Mouse (Mus musculus) fibroblast of lung, adult 2 months (primary cell): ENCODE results near the gene Doc2b.

Experiments used
- DNase-seq: peaks from one replicate; pipeline ENCODE4 v3.0.0-alpha.2; 2011; ENCODE audit warnings: low read depth

The Doc2b gene

DNA sequence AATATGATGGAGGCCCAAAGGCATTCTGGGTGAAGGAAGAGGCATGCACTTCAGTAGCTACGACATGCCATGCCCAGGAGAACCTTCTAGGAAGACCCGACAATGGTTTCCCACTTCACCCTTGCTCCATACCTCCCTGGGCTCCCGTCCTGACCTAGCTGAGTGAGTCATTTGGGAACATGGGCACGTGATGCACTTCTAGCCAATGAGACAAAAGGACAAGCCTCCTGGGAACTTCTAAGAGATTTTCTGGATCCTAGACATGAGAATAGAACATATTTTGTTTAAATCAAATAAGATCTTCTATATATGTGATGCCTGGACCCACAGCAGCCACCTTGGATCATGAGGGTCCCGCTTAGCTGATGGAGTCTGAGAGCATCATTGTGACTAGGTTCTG, 3.3 kb downstream of the Doc2b start:
- DNase-seq, result no peak

DNA sequence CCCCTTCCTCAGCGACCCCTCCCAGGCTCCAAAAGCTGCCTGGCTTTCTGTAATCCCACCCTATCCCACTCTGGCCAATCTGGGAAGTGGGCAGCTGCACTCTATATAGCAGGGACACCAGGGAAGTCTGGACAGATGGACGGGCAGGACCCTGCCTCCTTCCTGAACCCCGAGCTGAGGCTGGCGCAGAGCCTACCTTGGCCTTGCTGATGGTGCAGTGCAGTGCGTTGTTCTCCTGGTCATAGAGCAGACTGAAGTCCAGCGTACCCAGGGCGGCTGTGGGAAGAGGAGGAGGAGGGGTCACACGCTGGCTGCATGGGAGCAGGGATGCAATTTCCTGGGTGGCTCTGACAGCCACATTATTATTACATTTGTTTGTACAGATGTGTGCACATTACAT, 10.0 kb downstream of the Doc2b start:
- DNase-seq, result no peak

DNA sequence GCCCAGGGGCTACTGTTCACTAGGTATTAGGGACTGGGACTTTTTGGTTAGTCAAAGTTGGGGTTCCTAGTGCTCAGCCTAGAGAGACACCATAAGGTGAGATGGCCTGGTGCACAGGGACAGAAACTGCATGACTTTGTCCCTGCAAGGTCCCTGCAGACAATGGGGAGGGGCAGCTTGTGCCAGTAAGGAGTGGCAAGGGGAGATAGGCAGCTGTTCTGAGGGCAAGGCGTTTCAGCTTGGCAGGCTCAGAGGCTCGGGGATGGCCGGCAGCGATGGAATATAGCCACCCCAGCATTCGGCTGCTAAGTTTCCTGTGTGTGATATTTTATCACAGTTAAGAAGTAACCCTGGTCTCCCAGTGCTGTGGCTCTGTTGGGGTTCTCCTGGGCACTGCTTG, 12.1 kb downstream of the Doc2b start:
- DNase-seq, result no peak

DNA sequence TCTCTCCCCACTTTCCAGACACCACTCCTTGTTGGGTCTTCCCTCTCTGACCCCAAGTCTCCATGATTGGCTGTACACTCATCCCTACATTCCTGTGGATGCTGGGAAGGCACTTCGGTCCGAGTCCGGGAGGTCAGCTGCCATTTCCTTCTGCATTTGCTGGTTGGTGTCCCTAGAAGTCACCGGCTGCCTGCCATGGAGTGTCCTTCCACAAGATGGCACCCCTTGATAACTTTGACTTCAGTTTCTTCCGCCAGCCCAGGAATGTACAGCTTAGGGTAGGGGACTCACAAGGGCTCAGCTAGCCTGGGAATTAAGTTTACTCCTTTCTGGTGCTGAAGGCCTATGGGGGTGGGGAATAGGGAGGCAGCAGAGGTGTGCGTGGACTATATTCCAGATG, 13.9 kb downstream of the Doc2b start:
- peak; percentile 47 for DNase-seq

DNA sequence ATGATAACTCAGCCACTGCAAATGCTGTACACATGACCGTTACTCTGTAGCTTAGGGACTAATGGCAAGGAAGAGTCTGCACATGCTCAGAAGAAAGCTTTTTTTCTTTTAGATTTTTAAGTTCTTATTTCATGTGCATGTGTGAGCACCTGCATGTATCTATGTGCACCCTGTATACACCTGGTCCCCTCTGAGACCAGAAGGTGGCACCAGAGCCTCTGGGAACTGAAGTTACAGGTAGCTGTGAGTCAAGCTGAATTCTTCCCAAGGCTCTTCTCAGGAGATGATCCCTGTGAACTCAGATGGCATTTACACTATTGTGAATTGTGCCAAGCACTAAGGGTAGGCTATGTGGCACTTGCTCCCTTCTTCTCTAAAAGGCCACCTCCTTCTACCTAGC, 19.9 kb downstream of the Doc2b start:
- DNase-seq, result no peak

DNA sequence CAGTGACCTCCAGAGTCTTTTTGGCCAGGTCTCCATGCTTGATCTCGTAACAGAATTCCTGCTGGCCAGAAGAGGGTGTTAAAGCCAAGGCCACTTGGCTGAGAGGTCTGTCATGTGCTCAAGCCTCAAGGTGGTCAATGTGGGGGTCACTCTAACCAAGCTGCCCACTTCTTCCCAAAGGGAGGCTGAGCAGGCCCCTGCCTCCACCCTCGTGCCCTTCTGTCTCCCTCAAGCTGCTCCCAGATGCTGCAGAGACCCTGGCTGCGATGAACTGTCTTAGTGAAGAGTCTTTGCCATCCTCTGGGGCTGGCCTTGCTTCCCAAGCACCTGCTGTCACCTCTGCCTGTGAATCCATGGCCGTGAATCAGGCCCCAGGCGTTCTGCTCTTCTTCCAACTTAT, 23.3 kb downstream of the Doc2b start:
- no peak for DNase-seq

DNA sequence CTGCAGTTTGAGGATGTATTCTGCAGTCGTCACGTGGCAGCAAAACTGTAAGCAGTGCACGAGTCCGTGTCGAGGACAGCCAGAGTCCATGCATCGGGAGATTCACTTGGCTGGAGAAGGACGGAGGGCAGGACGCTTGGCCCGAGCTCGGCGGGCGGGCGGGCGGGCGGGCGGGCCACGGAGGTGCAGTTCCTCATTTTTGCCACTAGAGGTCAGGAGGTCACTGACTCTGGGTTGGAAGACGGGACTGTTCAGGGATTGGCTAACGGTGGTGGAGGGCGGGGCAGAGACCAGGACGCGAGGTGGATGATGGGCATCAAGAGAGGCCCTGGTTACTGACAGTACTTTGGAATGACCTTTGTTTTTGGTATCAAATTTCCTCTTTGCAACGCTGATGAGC, 26.6 kb downstream of the Doc2b start:
- peak; percentile 36 for DNase-seq

DNA sequence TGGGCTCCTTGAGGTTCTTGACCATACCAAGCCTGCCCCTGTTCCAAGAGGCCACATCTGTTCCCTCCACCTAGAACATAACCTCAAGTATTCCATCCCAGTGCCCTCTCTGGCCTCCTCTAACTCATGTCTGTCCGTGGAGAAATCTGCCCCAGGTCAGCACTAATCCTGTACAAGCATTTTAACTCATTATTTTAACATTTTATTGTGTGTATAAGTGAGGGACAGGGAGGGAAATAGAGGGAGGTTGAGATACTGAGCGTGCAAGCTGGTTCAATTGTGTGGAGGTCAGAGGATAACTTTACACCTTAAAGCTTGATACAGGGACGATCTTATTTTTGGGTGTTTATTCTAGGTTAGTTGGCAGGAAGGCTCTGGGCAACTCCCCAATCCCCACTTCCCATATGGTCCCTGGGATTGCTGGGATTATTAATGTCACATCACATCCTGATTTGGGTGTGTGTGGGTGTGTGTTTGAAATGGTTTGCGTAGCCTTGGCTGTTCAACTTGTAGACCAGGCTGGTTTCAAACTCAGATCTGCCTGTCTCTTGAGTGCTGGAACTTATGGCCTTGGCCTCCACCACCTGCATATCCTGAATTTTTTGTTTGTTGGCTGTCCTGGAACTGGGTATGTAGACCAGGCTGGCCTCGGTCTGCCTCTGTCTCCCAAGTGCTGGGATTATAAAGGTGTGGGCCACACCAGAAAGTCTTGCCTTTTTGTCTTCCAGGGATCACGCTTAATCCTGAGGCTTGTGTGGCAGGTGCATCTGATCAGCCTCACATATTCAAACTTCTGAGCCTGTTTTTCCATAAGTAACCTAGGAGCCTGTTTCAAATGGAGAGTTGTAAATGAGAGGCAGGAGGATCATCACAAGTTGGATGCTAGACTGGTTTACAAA, 27.5 kb downstream of the Doc2b start:
- DNase-seq, result no peak

DNA sequence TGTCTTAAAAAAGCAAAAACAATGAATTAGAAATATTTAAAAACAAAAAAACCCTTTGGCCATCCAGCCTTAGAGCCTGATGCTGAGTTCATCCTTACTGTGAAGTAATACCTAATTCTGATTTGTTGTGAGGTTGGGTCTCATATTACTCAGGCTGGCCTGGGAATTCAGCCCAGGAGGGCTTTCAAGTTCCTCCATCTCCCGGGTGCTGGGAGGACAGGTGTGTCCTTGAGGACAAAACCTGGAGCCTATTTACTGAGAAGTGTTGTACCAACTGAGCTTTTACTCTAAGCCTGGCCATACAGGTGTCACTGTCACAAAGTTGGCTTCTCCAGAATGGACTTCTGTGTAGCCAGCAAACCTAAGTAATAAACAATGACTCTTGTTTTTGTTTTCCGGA, 28.8 kb downstream of the Doc2b start:
- DNase-seq, result no peak

DNA sequence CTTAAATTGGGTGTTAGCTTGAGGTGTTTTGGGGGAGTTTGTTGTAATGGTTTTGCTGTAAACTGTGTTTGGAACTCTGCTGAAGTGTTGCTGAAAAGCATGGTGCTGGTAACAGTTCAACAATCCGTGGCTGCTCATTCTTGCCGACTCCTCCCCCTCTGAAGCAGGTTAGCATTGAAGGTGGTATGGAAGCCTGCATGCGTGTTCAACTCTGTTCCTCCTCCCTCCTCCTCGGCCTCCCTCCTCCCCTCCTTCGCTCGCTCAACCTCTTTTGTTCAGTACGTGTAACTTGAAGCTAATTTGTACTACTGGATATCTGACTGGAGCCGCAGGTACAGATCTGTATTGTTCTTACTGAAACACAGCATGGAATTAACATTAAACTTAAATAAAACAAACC, 30.7 kb downstream of the Doc2b start:
- DNase-seq, result no peak

DNA sequence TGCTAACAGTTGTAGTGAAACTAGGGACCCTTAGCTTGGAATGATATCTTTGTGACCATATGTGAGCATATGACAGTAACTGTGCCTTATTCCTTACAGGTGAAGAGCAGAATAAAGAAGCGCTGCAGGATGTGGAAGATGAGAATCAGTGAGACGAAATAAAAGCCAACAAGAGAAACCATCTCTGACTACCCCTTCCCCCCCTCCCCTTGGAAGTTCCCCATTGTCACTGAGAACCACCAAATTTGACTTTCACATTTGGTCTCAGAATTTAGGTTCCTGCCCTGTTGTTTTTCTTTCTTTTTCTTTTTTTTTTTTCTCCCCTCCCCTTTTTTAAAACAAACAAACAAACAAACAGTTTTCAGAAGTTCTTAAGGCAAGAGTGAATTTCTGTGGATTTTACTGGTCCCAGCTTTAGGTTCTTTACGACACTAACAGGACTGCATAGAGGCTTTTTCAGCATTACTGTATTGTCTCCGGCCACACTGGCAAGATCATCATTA, 31.3 kb downstream of the Doc2b start:
- DNase-seq, result no peak

DNA sequence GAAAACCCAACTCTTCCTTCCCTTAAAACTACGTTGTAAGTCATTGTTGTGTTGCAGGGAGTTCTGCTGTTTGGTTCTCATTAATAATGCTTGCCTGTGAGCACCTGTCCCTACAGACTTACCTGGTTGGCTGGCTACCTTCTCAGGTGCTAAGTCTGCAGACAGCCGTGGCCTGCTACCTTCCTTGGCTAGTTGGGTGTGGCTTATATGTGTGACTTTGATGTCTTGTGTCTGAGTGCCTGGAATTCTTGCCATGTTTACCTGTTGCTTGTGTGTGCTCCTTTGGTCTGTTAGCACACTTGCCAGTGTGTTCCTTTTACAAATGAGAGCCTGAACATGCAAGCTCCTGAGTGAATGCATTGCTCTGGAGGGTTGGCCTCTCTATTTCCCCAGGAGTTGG, 33.1 kb downstream of the Doc2b start:
- DNase-seq, result no peak

DNA sequence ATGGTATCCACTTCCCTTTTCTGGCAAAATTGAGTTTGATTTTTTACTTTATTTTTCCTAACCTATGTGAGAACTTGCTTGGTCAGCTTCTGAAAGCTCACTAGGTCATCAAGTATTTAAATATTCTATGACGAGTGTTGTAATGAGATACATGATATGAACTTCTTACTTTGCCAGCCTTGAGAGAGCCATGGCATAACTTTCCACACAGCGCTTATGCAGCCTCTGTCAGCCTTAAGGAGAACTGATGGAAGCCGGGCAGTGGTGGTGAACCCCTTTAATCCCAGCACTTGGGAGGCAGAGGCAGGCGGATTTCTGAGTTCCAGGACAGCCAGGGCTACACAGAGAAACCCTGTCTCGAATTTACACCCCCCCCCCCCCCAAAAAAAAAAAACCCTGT, 35.1 kb downstream of the Doc2b start:
- DNase-seq, result no peak

DNA sequence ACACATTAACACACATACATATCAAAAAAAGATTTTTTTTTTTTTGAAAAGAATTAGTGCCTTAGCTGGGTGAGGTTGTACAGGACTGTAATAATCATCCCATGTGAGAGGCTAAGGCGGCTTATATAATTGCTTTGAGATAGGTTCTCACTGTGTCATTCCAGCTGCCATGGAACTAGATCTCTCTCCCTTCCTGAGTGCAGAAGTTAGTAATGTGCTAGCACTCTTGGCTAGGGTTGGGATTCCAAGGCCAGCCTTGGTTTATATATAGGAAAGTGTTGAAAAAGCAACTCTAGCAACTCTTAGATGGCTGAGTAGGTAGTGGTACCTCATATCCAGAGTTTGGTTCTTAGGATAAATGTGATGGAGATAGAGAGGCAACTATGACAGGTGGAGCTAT, 37.3 kb downstream of the Doc2b start:
- DNase-seq, result no peak

DNA sequence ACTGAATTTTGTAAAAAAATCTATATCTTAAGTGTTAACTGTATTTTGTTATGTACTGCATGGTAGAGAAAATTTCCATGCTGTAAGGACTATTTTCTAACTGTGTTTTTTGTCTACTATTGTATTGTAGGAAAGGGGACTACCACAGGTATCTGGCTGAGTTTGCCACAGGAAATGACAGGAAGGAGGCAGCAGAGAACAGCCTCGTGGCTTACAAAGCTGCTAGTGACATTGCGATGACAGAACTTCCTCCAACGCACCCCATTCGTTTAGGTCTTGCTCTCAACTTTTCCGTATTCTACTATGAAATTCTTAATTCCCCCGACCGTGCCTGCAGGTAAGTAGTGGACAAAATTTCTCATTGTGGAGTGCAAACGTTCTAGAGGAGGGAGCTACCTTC, 39.2 kb downstream of the Doc2b start:
- no peak for DNase-seq

DNA sequence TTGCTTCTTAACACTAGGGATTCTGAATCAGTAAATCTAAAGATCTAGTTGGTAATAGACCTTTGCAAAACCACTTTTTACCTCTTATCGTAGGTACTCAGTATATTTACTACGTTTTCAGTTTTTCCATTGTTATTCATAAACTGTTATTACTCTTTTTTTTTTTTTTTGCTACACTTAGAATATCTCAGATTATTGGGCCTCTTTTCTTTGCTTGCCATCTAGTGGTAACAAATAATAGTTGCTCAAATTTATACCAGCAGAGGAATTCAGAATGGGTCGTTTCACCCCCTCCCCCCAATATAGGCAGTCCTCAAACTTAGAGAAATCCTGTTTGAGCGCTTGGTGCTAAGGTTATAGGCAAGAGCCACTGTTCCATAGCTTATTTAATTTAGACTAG, 44.8 kb downstream of the Doc2b start:
- no peak for DNase-seq

DNA sequence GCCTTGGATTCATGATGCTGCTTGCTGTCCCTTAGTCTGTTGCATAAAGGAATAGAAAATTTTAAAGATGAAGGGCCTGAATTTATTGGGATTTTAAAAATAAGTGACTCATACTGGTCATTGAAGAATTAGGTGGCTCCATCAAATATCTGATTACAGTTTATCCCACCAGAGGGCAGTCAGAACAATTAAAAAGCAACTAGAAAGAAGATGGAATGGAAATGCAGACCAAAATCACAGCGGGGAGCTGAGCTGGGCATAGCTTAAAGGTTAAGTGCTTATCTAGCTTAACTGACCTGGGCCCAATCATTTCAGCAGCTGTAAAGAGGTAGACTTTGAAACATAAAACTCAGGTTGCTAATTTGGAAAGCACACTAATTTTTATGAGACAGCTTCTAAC, 45.3 kb downstream of the Doc2b start:
- DNase-seq, result no peak

DNA sequence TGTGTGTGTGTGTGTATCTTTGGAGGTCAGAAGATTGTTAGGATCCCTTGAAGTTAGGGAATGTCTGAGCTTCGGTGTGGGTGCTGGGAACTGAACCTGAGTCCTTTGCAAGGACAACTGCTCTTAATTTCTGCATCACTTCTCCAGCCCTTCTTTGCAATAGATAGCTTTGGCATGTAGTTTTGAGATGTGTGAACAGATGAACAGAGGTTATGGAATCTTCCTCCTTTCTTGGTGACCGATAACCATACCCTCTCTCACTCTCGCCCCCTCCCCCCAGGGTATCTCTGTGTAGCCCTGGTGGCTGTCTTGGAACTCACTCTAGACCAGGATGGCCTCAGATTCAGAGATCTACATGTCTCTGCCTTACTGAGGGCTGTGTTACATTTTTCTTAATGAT, 51.1 kb downstream of the Doc2b start:
- DNase-seq, result no peak

DNA sequence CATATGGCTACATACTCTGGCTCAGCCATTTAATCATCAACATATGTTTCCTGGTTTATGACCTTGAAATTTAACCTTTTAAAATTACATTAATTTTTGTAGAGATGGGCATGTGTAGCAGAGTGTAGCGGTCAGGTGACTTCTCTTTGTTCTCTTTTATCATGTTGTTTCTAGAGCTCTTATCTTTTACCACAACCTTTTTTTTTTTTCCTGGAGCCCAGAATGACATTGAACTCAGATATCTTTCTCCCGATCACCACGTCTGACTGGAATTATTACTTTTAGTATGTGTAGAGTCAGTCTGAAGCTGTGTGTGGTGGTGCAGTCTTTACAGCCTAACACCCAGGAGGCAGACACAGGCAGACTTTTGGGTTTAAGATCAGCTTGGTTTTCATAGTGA, 54.2 kb downstream of the Doc2b start:
- no peak for DNase-seq

DNA sequence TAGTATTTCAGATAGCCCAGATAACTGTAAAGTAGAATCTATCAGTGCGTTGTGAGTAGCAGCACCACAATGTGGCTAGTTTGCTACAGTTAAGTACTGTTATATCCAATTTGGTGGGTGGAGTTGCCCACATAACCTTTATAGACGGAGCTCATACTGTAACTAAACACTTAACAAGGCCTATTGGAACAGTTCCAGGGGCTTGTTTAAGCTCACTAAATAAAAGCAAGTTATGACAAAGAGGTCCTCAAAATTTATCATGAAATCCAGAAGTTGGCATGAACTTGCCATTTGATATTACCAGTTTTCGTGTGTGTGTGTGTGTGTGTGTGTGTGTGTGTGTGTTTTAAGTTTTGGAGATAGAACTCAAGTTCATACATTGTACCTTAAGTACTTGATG, 55.6 kb downstream of the Doc2b start:
- DNase-seq, result no peak

DNA sequence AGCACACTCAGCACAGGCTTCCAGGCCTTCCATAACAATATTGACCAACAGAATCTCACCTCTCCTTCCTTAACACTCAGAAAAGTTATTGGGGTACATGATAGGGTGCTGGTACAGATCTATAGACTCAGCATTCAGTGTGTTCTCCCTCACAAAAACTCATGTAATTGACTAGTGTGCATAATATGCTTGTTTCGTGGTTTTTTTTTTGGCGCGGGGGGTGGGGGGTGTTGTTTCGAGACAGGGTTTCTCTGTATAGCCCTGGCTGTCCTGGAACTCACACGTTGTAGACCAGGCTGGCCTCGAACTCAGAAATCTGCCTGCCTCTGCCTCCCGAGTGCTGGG, 57.4 kb downstream of the Doc2b start:
- DNase-seq, result no peak

DNA sequence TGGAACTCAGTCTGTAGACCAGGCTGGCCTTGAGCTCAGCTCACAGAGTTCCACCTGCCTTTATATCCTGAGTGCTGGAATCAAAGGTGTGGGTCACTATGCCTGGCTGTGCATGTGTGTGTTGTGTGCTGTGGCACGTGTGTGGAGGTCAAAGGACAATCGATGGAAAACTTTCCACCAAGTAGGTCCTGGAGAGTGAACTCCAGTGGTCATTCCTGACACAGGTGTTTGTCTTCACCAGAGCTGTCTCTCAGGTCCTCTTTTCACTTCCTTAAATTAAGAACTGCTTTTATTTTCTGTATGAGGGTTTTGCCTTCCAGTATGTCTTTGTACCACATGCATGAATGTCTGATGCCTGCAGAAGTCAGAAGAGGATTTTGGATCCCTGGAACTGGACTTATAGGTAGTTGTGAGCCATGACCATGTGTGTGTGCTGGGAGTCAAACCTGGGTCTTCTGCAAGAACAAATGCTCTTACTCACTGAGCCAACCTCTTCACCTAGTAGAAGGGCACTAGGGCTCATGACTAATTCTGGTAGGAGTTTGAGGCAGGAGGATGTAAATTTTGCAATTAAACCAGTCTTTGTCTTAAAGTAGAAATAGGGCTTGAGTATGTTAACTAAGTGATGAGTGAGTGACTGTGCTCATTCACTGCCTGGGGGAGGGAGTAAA, 57.9 kb downstream of the Doc2b start:
- DNase-seq, result no peak

DNA sequence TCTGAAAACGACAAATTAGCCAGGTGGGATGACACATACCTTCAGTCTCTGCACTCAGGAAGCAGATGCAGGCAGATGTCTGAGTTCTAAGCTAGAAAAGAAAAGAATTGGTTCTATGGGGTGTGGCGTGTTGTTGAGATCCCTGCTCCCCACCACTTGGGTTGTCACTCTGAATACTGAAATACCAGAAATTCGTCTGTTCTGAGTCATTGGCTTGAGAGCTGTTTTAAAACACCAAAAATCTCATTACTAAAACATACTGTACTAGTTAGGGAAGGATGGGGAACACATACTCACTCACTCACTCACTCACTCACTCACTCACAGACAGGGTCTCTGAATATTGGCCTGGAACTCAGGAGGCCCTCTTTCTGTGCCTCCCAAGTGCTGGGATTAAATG, 58.9 kb downstream of the Doc2b start:
- DNase-seq, result no peak
